Mouse (Mus musculus) CH12.LX (cell line): ENCODE measurements around the gene Agap1.

Experiments
- CTCF ChIP-seq, 2 experiments: IDR thresholded peaks in 1 of 2; conservative IDR thresholded peaks in 1 of 2; 2 replicates each; pipeline ENCODE4 v1.5.1; 2011 to 2012; ENCODE audit warnings: low read depth in 2 of 2, low read length in 2 of 2, improper control_type of control experiment in 1 of 2, inconsistent platforms in 1 of 2, mild to moderate bottlenecking in 1 of 2, moderate library complexity in 1 of 2
- EP300 ChIP-seq: IDR thresholded peaks from 2 replicates; pipeline ENCODE4 v1.6.1; 2011; ENCODE audit warnings: low read length, improper control_type of control experiment
- GABPA ChIP-seq: IDR thresholded peaks from 2 replicates; pipeline ENCODE4 v1.6.1; 2012; ENCODE audit warnings: low read depth, low read length, improper control_type of control experiment, inconsistent platforms; ENCODE audit not compliant: insufficient replicate concordance
- HCFC1 ChIP-seq: IDR thresholded peaks from 2 replicates; pipeline ENCODE4 v1.6.1; 2012; ENCODE audit warnings: low read depth, mild to moderate bottlenecking, inconsistent platforms, low read length, improper control_type of control experiment
- JUND ChIP-seq: conservative IDR thresholded peaks from 2 replicates; pipeline ENCODE4 v1.6.1; 2011; ENCODE audit warnings: low read depth, low read length, improper control_type of control experiment
- MAX ChIP-seq: IDR thresholded peaks from 2 replicates; pipeline ENCODE4 v1.6.1; 2011; ENCODE audit warnings: low read length, improper control_type of control experiment
- MAZ ChIP-seq: IDR thresholded peaks from 2 replicates; pipeline ENCODE4 v1.6.1; 2012; ENCODE audit warnings: low read depth, mild to moderate bottlenecking, inconsistent platforms, low read length, improper control_type of control experiment, moderate library complexity
- NRF1 ChIP-seq: IDR thresholded peaks from 2 replicates; pipeline ENCODE4 v1.6.1; 2014; ENCODE audit warnings: low read depth, mild to moderate bottlenecking, inconsistent platforms, low read length, improper control_type of control experiment, moderate library complexity
- POLR2A ChIP-seq: IDR thresholded peaks from 2 replicates; pipeline ENCODE4 v1.6.1; 2011; ENCODE audit warnings: low read depth, mild to moderate bottlenecking, improper control_type of control experiment, low read length
- SIN3A ChIP-seq: IDR thresholded peaks from 2 replicates; pipeline ENCODE4 v1.6.1; 2012; ENCODE audit warnings: low read length, improper control_type of control experiment, inconsistent platforms
- ZC3H11A ChIP-seq: IDR thresholded peaks from 2 replicates; pipeline ENCODE4 v1.6.1; 2012; ENCODE audit warnings: low read depth, mild to moderate bottlenecking, inconsistent platforms, low read length, improper control_type of control experiment
- ZMIZ1 ChIP-seq: IDR thresholded peaks from 2 replicates; pipeline ENCODE4 v1.6.1; 2012; ENCODE audit warnings: low read depth, mild to moderate bottlenecking, inconsistent platforms, low read length, improper control_type of control experiment

DNA sequence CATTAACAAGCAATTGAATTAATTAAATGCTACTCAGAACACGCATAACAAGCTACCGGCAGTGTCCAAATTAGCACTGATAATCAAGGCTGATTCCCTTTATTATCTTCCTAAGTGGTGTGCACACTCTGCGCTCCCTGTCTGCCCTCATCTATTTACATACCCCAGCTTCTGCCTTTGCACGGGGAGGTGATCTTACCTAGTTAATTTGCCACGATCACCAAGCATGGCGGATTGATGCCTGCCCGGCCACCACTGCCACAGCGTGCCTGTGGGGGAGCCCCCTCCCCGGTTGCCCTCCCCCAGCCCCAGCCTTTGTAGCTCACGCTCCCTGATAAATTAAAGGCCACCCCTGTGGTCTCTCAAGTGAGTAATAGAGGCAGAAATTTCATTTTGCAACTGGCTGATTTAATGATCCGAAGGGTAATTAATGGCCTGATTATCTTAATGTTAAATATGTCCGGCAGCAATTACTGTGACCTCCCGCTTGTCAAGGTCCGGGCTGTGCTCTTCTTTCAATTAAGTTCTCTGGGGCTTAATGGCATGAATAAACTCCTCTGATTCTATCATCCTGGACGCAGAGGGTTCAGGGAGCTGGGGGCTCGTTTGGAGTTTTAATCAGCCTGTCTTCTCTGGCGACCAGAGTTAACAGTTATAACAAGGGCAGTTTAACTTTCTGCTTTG, 393.9 kb downstream of the Agap1 start:
- TF ChIP-seq MAZ (no peak), EP300 (no peak), CTCF (conservative IDR thresholded peaks at IDR 0.05 in 1 of 2, IDR thresholded peaks at IDR 0.05 in 1 of 2; ENCODE audit: low read depth in 2 of 2, low read length in 2 of 2) (no peak), MAX (no peak), POLR2A (no peak), HCFC1 (no peak), NRF1 (no peak), SIN3A (no peak), GABPA (no peak), JUND (no peak), ZMIZ1 (no peak), ZC3H11A (no peak)
